ENCODE assay signal across 20 mouse cellular contexts in genomic region chr13:15950143-15950542, GRCm38 (mm10).
A peak's percentile ranks its signal among the peaks of the same experiment; 100 is the strongest.
DNase-seq lines count a peak whose midpoint lies in the region; ATAC-seq lines count a peak whose summit lies in the region.
"Had no signal": no experiment of that assay in that cellular context is flagged by ENCODE, and none has a peak within 500 bp of the region (broad histone marks: within the 10 kb centered on the region; RNA-seq: fewer than 3 reads in every experiment).

No protein-coding gene starts in this region.

- H3K27me3 ChIP-seq in liver, embryonic 12.5 days (replicated peaks) = no peaks in the 10 kb centered on the region
- no peaks in the 10 kb centered on the region for H3K27me3 ChIP-seq in kidney, embryonic 15.5 days
- H3K27me3 ChIP-seq: forebrain, embryonic 15.5 days; heart, embryonic 15.5 days; hindbrain, embryonic 15.5 days had no signal

- H3K4me2 ChIP-seq in liver, embryonic 12.5 days = no peak overlapping the region
- H3K4me2 ChIP-seq in kidney, embryonic 15.5 days = no peak overlapping the region
- H3K4me2 ChIP-seq: forebrain, embryonic 15.5 days; heart, embryonic 11.5 days; heart, embryonic 15.5 days; hindbrain, embryonic 15.5 days had no signal

- H3K27ac ChIP-seq in liver, embryonic 12.5 days = no peak overlapping the region
- no peak overlapping the region for H3K27ac ChIP-seq in kidney, embryonic 15.5 days
- H3K27ac ChIP-seq: forebrain, embryonic 15.5 days; heart, adult 2 months; heart, embryonic 15.5 days; hindbrain, embryonic 10.5 days; hindbrain, embryonic 15.5 days had no signal

- ATAC-seq in liver, embryonic 12.5 days = no peak
- ATAC-seq in kidney, embryonic 15.5 days (replicated peaks; ENCODE audit: low FRiP score) = no peak
- ATAC-seq: forebrain, embryonic 15.5 days had no signal

- intact Hi-C loops in heart, postnatal 36 days (cut with DNase I) = no loop called here

- peak; percentile 39 for DNase-seq in heart, adult 11 months
- no peak for DNase-seq in heart, postnatal 36 days
- DNase-seq in layer of hippocampus, adult 18-20 months (ENCODE audit: low spot score in 2 of 2) = peak; percentile 23 to 70
- DNase-seq in layer of hippocampus, adult 9-11 months = peak; percentile 69
- DNase-seq in telencephalon, adult 2 months (ENCODE audit: low read depth, low spot score) = peak; percentile 13
- DNase-seq in cerebellum, adult 8-10 months = no peak
- DNase-seq: adrenal gland, adult 2 months; adrenal gland, postnatal 25 days; cerebellum, adult 11 months; cerebellum, adult 9-10 months; cerebellum, postnatal 25 days; heart, adult 2 months; heart, postnatal 14 days had no signal

- no peaks in the 10 kb centered on the region for H3K9me3 ChIP-seq in liver, embryonic 12.5 days (replicated peaks)
- H3K9me3 ChIP-seq in kidney, embryonic 15.5 days (replicated peaks) = no peaks in the 10 kb centered on the region
- H3K9me3 ChIP-seq: forebrain, embryonic 15.5 days; heart, embryonic 15.5 days; hindbrain, embryonic 10.5 days; hindbrain, embryonic 15.5 days had no signal

- no peak overlapping the region for H3K4me3 ChIP-seq in liver, embryonic 12.5 days
- no peak overlapping the region for H3K4me3 ChIP-seq in kidney, embryonic 15.5 days (replicated peaks)
- H3K4me3 ChIP-seq: forebrain, embryonic 15.5 days; heart, adult 2 months; heart, embryonic 15.5 days; hindbrain, embryonic 10.5 days; hindbrain, embryonic 15.5 days had no signal

- H3K9ac ChIP-seq in liver, embryonic 12.5 days = no peak overlapping the region
- no peak overlapping the region for H3K9ac ChIP-seq in kidney, embryonic 15.5 days
- H3K9ac ChIP-seq: forebrain, embryonic 15.5 days; heart, embryonic 15.5 days; hindbrain, embryonic 15.5 days had no signal

- H3K36me3 ChIP-seq in liver, embryonic 12.5 days = no peaks in the 10 kb centered on the region
- no peaks in the 10 kb centered on the region for H3K36me3 ChIP-seq in kidney, embryonic 15.5 days
- H3K36me3 ChIP-seq: forebrain, embryonic 15.5 days; heart, embryonic 15.5 days; hindbrain, embryonic 10.5 days; hindbrain, embryonic 15.5 days had no signal

- no peaks in the 10 kb centered on the region for H3K4me1 ChIP-seq in liver, embryonic 12.5 days
- no peaks in the 10 kb centered on the region for H3K4me1 ChIP-seq in kidney, embryonic 15.5 days
- H3K4me1 ChIP-seq: forebrain, embryonic 15.5 days; heart, embryonic 15.5 days; hindbrain, embryonic 10.5 days; hindbrain, embryonic 15.5 days had no signal

- WGBS in liver, embryonic 12.5 days (ENCODE audit: insufficient replicate concordance) = 53% methylated on average over 4 of the region's 4 CpGs
- WGBS in kidney, embryonic 15.5 days = 87% methylated on average over 4 of the region's 4 CpGs

Comparison
In these comparisons a context has a peak if more than half of its experiments do, and no peak if none do; other contexts are left out.
1. DNase-seq: peak in heart, adult 11 months (single experiment), layer of hippocampus, adult 18-20 months (2 of 2), layer of hippocampus, adult 9-11 months (single experiment) and telencephalon, adult 2 months (single experiment); none in heart, postnatal 36 days (0 of 2) and cerebellum, adult 8-10 months (single experiment).